Mouse (Mus musculus): Measurements from ENCODE around the gene Adcy4.

- no peak for TF ChIP-seq CTCF (IDR thresholded peaks at IDR 0.05; ENCODE audit: borderline replicate concordance, extremely low read depth, insufficient read depth, insufficient read length)
- TF ChIP-seq POLR2A (IDR thresholded peaks at IDR 0.05; ENCODE audit: borderline replicate concordance, extremely low read depth, insufficient read depth, insufficient read length, poor library complexity, severe bottlenecking), result no peak
Observed at GRCm38 (mm10) chr14:55757566-55757965, 26.3 kb downstream of the Adcy4 start.

Measured in brain, embryonic 14.5 days (tissue).